Mouse (Mus musculus): ENCODE data around the gene Gm44511. TPM values are rescaled to one million over a fixed set of nuclear protein-coding genes. Genes with fewer than 3 reads are reported as not detected.

Gm44511 gene
- total and polyA plus RNA-seq, 3 experiments = not detected

- TF ChIP-seq SMC3 (IDR thresholded peaks at IDR 0.05; ENCODE audit: low read depth, low read length) (peak; percentile 36), ZC3H11A (IDR thresholded peaks at IDR 0.05; ENCODE audit: low read depth, low read length) (no peak), ELF1 (IDR thresholded peaks at IDR 0.05; ENCODE audit: low read depth, low read length) (0 out of 2 replicates have a peak, but pooled peaks have one; percentile 45)
These were observed 30.1 kb upstream of the Gm44511 start (continued) for GRCm38 (mm10) chr6:128856250-128856649.

DNA sequence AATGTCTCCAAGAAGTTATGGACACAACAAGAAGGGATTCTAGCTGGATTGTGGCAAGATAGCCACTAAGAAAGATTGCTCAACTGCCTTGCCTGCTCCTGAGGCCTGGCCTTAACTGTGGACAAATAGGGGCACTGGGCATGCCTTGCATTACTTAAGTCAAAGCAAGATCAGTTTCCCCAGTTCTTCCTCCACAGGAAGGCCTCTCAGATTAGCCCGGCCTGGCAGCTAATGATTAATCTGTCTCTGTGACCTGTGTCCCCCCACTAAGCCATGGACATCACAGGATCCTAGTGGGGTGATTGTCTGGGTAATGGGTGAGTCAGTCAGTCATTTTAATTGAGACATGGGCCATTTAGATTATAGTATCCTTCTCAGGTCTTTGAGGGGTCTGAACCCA lies 29.4 kb upstream of the Gm44511 start:
- no peak overlapping the region for H3K27ac ChIP-seq (ENCODE audit: control insufficient read depth, low read depth, low read length)
- DNase-seq (ENCODE audit: low read depth, low spot score) = no peak
- H3K36me3 ChIP-seq (ENCODE audit: control insufficient read depth in 1 of 2, insufficient read depth in 2 of 2, low read length in 2 of 2) = peaks cover 0 to 7% of the 10 kb centered on the region in 2 experiments; a peak in 2 of 4 replicates
- peaks cover 0 to 5% of the 10 kb centered on the region in 2 experiments; a peak in 2 of 4 replicates for H3K4me1 ChIP-seq (ENCODE audit: control insufficient read depth in 1 of 2, insufficient read depth in 2 of 2, low read length in 2 of 2)
- no peaks in the 10 kb centered on the region for H3K79me2 ChIP-seq (ENCODE audit: control insufficient read depth, insufficient read depth, low read length, poor library complexity)
- H3K4me3 ChIP-seq (ENCODE audit: control insufficient read depth in 1 of 2, insufficient read depth in 1 of 2, low read depth in 2 of 2, low read length in 2 of 2) = no peak overlapping the region
- TF ChIP-seq ELF1 (IDR thresholded peaks at IDR 0.05; ENCODE audit: low read depth, low read length) (no peak), USF1 (IDR thresholded peaks at IDR 0.05; ENCODE audit: low read depth, low read length) (no peak), USF2 (IDR thresholded peaks at IDR 0.05; ENCODE audit: borderline replicate concordance in 1 of 2, insufficient read depth in 1 of 2, low read depth in 1 of 2, low read length in 2 of 2) (no peak), GATA1 (IDR thresholded peaks at IDR 0.05; ENCODE audit: low read depth, low read length) (no peak), RAD21 (IDR thresholded peaks at IDR 0.05; ENCODE audit: low read depth, low read length) (no peak), RCOR1 (IDR thresholded peaks at IDR 0.05; ENCODE audit: low read depth, low read length) (no peak), MAZ (IDR thresholded peaks at IDR 0.05; ENCODE audit: low read depth, low read length) (no peak)
- no peaks in the 10 kb centered on the region for H3K27me3 ChIP-seq (ENCODE audit: control insufficient read depth in 1 of 2, insufficient read depth in 2 of 2, low read length in 2 of 2)
- H3K9ac ChIP-seq (ENCODE audit: control insufficient read depth, low read depth, low read length, poor library complexity, severe bottlenecking) = no peak overlapping the region
- H3K9me3 ChIP-seq (replicated peaks; ENCODE audit: insufficient read depth, low read length) = no peaks in the 10 kb centered on the region

DNA sequence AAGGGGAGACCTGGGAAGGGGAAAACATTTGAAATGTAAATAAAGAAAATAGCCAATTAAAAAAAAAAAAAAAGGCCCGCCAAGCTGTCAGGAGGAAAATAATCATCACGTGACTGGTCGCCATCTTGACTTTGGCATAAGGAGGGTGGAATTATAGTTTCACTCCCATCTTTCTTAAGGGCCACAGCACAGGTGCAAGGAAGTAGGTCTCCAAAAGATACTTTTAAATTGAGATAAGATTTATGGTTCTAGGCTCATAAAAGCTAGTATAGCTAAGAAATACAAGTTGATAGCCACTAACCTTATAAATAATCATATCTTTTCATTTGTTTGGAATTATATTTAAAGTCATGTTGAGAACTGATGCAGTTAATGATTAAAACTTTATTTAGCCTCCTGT lies 28.8 kb upstream of the Gm44511 start:
- Histone ChIP-seq H3K36me3 (ENCODE audit: control insufficient read depth in 1 of 2, insufficient read depth in 2 of 2, low read length in 2 of 2) (peaks cover 0 to 7% of the 10 kb centered on the region in 2 experiments; a peak in 2 of 4 replicates), H3K79me2 (ENCODE audit: control insufficient read depth, insufficient read depth, low read length, poor library complexity) (no peaks in the 10 kb centered on the region), H3K27ac (ENCODE audit: control insufficient read depth, low read depth, low read length) (no peak overlapping the region), H3K9ac (ENCODE audit: control insufficient read depth, low read depth, low read length, poor library complexity, severe bottlenecking) (no peak overlapping the region), H3K9me3 (replicated peaks; ENCODE audit: insufficient read depth, low read length) (no peaks in the 10 kb centered on the region), H3K27me3 (ENCODE audit: control insufficient read depth in 1 of 2, insufficient read depth in 2 of 2, low read length in 2 of 2) (no peaks in the 10 kb centered on the region), H3K4me3 (ENCODE audit: control insufficient read depth in 1 of 2, insufficient read depth in 1 of 2, low read depth in 2 of 2, low read length in 2 of 2) (no peak overlapping the region), H3K4me1 (ENCODE audit: control insufficient read depth in 1 of 2, insufficient read depth in 2 of 2, low read length in 2 of 2) (peaks cover 0 to 5% of the 10 kb centered on the region in 2 experiments; a peak in 2 of 4 replicates)
- no peak for DNase-seq (ENCODE audit: low read depth, low spot score)
- TF ChIP-seq EP300 (IDR thresholded peaks at IDR 0.05; ENCODE audit: low read depth in 1 of 2, low read length in 2 of 2) = no peak
- TF ChIP-seq SMC3 (IDR thresholded peaks at IDR 0.05; ENCODE audit: low read depth, low read length) = no peak
- no peak for TF ChIP-seq USF1 (IDR thresholded peaks at IDR 0.05; ENCODE audit: low read depth, low read length)
- TF ChIP-seq MYC (IDR thresholded peaks at IDR 0.05; ENCODE audit: low read depth, low read length) = no peak
- TF ChIP-seq POLR2A (IDR thresholded peaks at IDR 0.05; ENCODE audit: control insufficient read depth in 1 of 2, insufficient read depth in 1 of 2, low read depth in 1 of 2, low read length in 2 of 2, poor library complexity in 1 of 2) = no peak
- TF ChIP-seq RCOR1 (IDR thresholded peaks at IDR 0.05; ENCODE audit: low read depth, low read length) = no peak
- TF ChIP-seq MEF2A (IDR thresholded peaks at IDR 0.05; ENCODE audit: extremely low read depth, insufficient replicate concordance, low read depth, low read length, poor library complexity, severe bottlenecking) = no peak
- TF ChIP-seq MAFK (IDR thresholded peaks at IDR 0.05; ENCODE audit: borderline replicate concordance, low read depth, low read length) = no peak
- no peak for TF ChIP-seq NRF1 (IDR thresholded peaks at IDR 0.05; ENCODE audit: insufficient read depth, low read depth, low read length, poor library complexity, severe bottlenecking)
